Mouse (Mus musculus): ENCODE measurements around the gene Car9. TPM values are rescaled to one million over a fixed set of nuclear protein-coding genes. Genes with fewer than 3 reads are reported as not detected.

Gene Car9
- polyA plus RNA-seq, 1 experiment from 2014 or later: 0.17 TPM

Other genes starting within 250 kb of the Car9 start
- 0.36 and 0.78 TPM in 2 replicates for gene Atp8b5, start 239.8 kb upstream of the Car9 start, polyA plus RNA-seq (2015; fragmentation: Nextera tagmentation; extraction: Ambion mirVana)
- 69.2 and 82.7 TPM in 2 replicates for gene Rusc2, start 125.0 kb upstream of the Car9 start, polyA plus RNA-seq (2015; fragmentation: Nextera tagmentation; extraction: Ambion mirVana)
- gene Fam166b, start 77.8 kb upstream of the Car9 start, polyA plus RNA-seq (2015; fragmentation: Nextera tagmentation; extraction: Ambion mirVana): 1.7 and 2.6 TPM in 2 replicates
- 9.7 and 14.1 TPM in 2 replicates for gene Tesk1, start 65.0 kb upstream of the Car9 start, polyA plus RNA-seq (2015; fragmentation: Nextera tagmentation; extraction: Ambion mirVana)
- 4.3 and 6.7 TPM in 2 replicates for gene Cd72, start 52.3 kb upstream of the Car9 start, polyA plus RNA-seq (2015; fragmentation: Nextera tagmentation; extraction: Ambion mirVana)
- 1.9 TPM in 1 of 2 replicates, not detected in the other for gene Sit1, start 23.2 kb upstream of the Car9 start, polyA plus RNA-seq (2015; fragmentation: Nextera tagmentation; extraction: Ambion mirVana)
- 88.9 and 89.8 TPM in 2 replicates for gene Ccdc107, start 14.1 kb upstream of the Car9 start, polyA plus RNA-seq (2015; fragmentation: Nextera tagmentation; extraction: Ambion mirVana)
- 5.9 and 15.4 TPM in 2 replicates for gene Arhgef39, start 7.3 kb upstream of the Car9 start, polyA plus RNA-seq (2015; fragmentation: Nextera tagmentation; extraction: Ambion mirVana)
- 51.4 and 85.4 TPM in 2 replicates for gene Tpm2, start 16.8 kb downstream of the Car9 start, polyA plus RNA-seq (2015; fragmentation: Nextera tagmentation; extraction: Ambion mirVana)
- 80.8 and 82.0 TPM in 2 replicates for gene Creb3, start 55.4 kb downstream of the Car9 start, polyA plus RNA-seq (2015; fragmentation: Nextera tagmentation; extraction: Ambion mirVana)
- 63.5 and 70.8 TPM in 2 replicates for gene Tln1, start 55.7 kb downstream of the Car9 start, polyA plus RNA-seq (2015; fragmentation: Nextera tagmentation; extraction: Ambion mirVana)
- 22.0 and 23.9 TPM in 2 replicates for gene Rgp1, start 71.7 kb downstream of the Car9 start, polyA plus RNA-seq (2015; fragmentation: Nextera tagmentation; extraction: Ambion mirVana)
- 48.1 and 54.5 TPM in 2 replicates for gene Gba2, start 71.9 kb downstream of the Car9 start, polyA plus RNA-seq (2015; fragmentation: Nextera tagmentation; extraction: Ambion mirVana)
- 1.2 and 1.5 TPM in 2 replicates for gene Msmp, start 77.5 kb downstream of the Car9 start, polyA plus RNA-seq (2015; fragmentation: Nextera tagmentation; extraction: Ambion mirVana)
- 12.9 and 16.1 TPM in 2 replicates for gene Npr2, start 125.0 kb downstream of the Car9 start, polyA plus RNA-seq (2015; fragmentation: Nextera tagmentation; extraction: Ambion mirVana)
- 4.1 and 4.3 TPM in 2 replicates for gene Spag8, start 146.6 kb downstream of the Car9 start, polyA plus RNA-seq (2015; fragmentation: Nextera tagmentation; extraction: Ambion mirVana)
- gene Hint2, start 149.5 kb downstream of the Car9 start, polyA plus RNA-seq (2015; fragmentation: Nextera tagmentation; extraction: Ambion mirVana): 77.5 and 78.9 TPM in 2 replicates
- gene Tmem8b, start 162.0 kb downstream of the Car9 start, polyA plus RNA-seq (2015; fragmentation: Nextera tagmentation; extraction: Ambion mirVana): 9.1 and 12.4 TPM in 2 replicates
- gene Fam221b, start 162.2 kb downstream of the Car9 start, polyA plus RNA-seq (2015; fragmentation: Nextera tagmentation; extraction: Ambion mirVana): 1.5 and 1.6 TPM in 2 replicates
- 0.08 TPM in 1 of 2 replicates, not detected in the other for gene Olfr70, start 193.8 kb downstream of the Car9 start, polyA plus RNA-seq (2015; fragmentation: Nextera tagmentation; extraction: Ambion mirVana)
- gene Olfr71, start 203.3 kb downstream of the Car9 start, polyA plus RNA-seq (2015; fragmentation: Nextera tagmentation; extraction: Ambion mirVana): not detected in 2 replicates
- 0.24 and 0.45 TPM in 2 replicates for gene Hrct1, start 220.2 kb downstream of the Car9 start, polyA plus RNA-seq (2015; fragmentation: Nextera tagmentation; extraction: Ambion mirVana)
- 0.05 and 0.06 TPM in 2 replicates for gene Spaar, start 223.1 kb downstream of the Car9 start, polyA plus RNA-seq (2015; fragmentation: Nextera tagmentation; extraction: Ambion mirVana)